Mouse (Mus musculus): ENCODE data around the gene Epm2a. TPM values are rescaled to one million over a fixed set of nuclear protein-coding genes. Genes with fewer than 3 reads are reported as not detected.
"Not testable (repeated sequence)": the region's sequence is repeated elsewhere in the genome, so short reads cannot be mapped to it uniquely, and the experiment has no call there.

The Epm2a gene
- total RNA-seq (2021), result 10 to 100 TPM; 35.1 to 35.8 TPM
- long read RNA-seq, experiment 1, partial matches to known transcripts, result 1 of 4 reads
- long read RNA-seq, experiment 1, other reads (novel, unspliced or antisense), result 3 of 4 reads
- long read RNA-seq, experiment 2, partial matches to known transcripts, result 2 of 5 reads
- long read RNA-seq, experiment 2, other reads (novel, unspliced or antisense), result 3 of 5 reads

DNA sequence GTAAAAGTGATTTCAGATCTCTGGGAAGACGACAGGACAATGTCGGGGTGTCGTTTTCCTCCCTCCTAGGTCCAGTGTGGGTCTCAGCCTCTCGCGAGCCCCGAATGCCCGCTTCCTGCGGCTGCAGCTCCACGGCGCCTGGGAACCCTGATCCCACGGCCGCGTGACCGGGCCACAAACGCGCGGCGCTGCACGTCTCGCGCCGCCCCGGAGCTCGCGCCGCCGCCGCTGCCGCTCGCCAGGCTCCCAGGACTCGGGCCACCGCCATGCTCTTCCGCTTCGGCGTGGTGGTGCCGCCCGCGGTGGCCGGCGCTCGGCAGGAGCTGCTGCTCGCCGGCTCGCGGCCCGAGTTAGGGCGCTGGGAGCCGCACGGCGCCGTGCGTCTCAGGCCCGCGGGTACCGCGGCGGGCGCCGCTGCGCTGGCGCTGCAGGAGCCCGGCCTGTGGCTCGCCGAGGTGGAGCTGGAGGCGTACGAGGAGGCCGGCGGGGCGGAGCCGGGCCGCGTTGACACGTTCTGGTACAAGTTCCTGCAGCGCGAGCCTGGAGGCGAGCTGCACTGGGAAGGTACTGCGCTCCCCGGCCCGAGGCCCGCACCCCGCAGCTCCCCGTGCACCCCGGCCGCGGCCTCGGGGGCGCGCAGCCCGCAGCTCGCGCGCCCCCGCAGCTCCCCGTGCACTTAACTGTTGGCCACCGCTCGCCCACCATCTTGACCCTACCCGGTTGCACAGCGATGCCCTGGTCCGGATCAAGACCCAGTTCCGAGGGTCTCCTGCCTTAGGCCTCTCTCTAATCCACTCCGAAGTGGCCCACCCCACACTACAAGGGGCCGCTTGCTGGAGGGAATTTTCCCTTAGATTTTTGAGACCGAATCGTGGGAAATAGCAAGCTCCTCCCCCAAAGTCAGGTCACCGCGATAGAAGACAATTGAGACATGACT lies at the start of gene Epm2a:
TSS of gene Epm2a (plus strand) at position 200 of the 937 bp plus-strand sequence.
- peak; percentile 66 to 80 for DNase-seq (ENCODE audit: low spot score in 2 of 2)

DNA sequence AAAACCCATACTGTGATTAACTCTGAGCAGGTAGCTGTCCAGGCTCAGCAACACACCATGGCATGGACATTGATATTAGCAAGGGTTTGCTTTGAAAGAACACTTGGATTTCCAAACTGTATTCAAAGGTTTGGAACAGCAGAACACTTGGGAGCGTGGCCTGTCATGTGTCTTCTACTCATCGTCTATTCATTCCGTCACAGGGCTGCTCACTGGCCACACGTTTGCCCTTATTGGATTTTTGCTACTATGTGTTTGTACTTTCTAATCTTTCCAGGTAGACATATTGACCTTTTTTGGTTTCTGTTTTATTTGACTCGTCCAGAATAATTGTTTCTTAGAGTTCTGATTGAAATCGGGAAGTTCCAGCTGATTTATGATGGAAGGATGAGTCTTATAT lies 44.8 kb upstream of the Epm2a start:
- no peak for DNase-seq (ENCODE audit: low spot score in 2 of 2)

GRCm38 (mm10) chr10:11305365-11306053 lies 37.7 kb upstream of the Epm2a start:
- DNase-seq (ENCODE audit: low spot score in 2 of 2), result no peak

DNA sequence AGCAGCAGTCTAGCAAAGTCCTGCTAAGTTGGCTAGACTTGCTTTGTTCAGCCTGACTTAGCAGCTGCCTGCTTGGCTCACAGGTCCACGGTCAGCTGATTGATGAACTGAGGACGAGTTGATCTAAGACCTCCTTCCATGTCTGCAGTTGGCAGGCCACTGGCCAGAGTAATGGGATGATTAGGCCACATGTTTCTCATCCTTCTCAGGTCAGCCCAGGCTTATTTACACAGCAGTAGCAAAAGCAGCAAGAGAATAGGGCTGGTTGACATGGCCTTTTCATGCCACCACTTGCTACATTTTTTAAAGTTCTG lies 37.2 kb upstream of the Epm2a start:
- no peak for DNase-seq (ENCODE audit: low spot score in 2 of 2)

DNA sequence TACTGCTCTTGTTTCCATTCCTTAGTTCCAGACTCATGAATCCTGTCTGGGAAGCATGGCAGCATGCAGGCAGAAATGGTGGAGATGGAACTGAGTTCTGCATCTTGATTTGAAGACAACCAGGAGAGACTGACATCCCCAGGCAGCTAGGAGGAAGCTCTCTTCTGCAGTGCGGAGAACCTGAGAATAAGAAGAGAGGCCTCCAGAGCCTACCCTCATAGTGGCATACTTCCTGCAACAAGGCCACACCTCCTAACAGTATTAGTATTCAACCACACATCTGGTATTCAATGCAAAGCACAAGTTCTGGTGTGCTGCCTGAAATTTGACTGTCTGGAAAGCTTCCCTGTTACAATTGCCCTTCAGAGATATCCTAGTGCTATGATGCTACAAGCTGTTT lies 33.3 kb upstream of the Epm2a start:
- no peak for DNase-seq (ENCODE audit: low spot score in 2 of 2)

- no peak for DNase-seq (ENCODE audit: low spot score in 2 of 2)
Observed at GRCm38 (mm10) chr10:11310481-11310880, 32.7 kb upstream of the Epm2a start.

DNA sequence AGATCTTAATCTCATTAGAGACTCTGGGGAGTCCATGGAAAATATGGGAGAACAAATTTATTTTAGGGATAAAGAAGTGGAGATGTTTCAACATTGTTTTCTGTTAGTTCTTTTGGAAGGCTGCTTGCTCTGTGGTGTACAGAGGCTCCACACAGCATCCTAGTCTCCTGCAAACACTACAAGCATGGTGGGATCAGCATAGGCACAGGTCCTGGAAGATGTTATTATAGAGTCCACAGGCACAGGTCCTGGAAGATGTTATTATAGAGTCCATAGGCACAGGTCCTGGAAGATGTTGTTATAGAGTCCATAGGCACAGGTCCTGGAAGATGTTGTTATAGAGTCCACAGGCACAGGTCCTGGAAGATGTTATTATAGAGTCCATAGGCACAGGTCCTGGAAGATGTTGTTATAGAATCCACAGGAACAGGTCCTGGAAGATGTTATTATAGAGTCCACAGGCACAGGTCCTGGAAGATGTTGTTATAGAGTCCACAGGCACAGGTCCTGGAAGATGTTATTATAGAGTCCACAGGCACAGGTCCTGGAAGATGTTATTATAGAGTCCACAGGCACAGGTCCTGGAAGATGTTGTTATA lies 25.2 kb upstream of the Epm2a start:
- DNase-seq (ENCODE audit: low spot score in 2 of 2), result not testable (repeated sequence)

DNA sequence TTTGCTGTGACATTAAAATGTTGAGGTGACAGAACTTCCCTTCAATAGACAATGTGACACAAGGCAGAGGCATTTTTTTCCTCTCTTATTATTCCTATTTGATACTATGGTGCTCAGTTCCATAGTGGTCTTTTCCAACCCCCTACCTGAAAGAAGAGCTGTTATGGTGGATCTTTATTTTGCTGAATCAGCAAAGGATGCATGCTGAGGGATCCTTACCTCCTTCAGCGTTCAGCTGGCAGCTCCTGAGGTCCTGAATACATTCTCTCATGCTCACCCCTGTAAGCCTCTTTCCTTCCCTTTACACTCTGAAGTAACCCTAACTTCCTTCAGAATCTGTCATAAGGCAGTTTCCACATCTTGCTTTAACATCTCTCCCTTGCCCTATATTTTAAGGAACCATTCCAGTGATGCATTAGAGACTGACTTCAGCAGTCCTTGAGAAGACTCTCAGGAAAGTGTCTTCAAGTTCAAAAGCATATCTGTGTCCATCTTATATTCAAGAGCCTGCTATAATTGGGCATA lies 23.7 kb upstream of the Epm2a start:
- DNase-seq (ENCODE audit: low spot score in 2 of 2), result no peak

- no peak for DNase-seq (ENCODE audit: low spot score in 2 of 2)
Observed at GRCm38 (mm10) chr10:11322316-11322715, 20.9 kb upstream of the Epm2a start.

- DNase-seq (ENCODE audit: low spot score in 2 of 2), result peak; percentile 22 to 27
Observed at GRCm38 (mm10) chr10:11323202-11323898, 19.9 kb upstream of the Epm2a start.

GRCm38 (mm10) chr10:11326526-11326925 lies 16.7 kb upstream of the Epm2a start:
- DNase-seq (ENCODE audit: low spot score in 2 of 2), result no peak

- no peak for DNase-seq (ENCODE audit: low spot score in 2 of 2)
Observed at GRCm38 (mm10) chr10:11344536-11345468, 1.6 kb downstream of the Epm2a start.

GRCm38 (mm10) chr10:11350243-11350974 lies 7.2 kb downstream of the Epm2a start:
- DNase-seq (ENCODE audit: low spot score in 2 of 2), result not testable (repeated sequence)

- DNase-seq (ENCODE audit: low spot score in 2 of 2), result no peak
Observed at GRCm38 (mm10) chr10:11354609-11355008, 11.4 kb downstream of the Epm2a start.

DNA sequence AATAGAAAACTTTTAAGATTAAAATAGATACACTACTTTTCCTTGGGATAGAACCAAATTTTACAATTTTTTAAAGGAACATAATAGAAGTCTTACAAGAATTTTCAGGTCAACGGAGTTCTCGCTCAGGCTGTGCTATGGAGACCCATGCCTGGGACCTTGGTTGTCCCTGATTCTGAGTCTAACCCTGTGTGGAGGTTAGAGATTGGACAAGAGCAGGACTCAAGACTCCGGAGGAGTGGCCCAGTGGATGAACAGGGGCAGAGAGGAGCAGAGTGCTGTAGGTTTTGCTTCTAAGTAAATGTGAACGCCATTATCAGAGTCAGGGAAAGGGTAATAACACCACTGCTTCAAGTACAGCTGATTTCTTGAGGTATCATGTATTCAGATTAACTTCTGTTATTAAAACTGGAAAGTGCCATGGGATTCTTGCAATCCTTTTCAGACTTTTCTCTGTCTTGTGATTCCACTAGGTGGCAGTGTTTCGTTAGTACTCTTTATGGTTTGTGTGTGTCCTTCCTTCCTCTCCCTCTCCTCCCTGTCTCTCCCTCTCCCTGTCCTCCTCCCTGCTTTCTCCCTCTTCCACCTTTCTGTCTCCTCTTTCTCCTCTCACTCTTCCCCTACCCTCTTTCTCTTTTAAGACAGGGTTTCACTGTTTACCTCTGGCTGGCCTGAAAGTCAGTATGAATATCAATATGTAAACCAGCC lies 18.9 kb downstream of the Epm2a start:
- DNase-seq (ENCODE audit: low spot score in 2 of 2), result peak in 1 of 2 experiments; percentile 49

- DNase-seq (ENCODE audit: low spot score in 2 of 2), result no peak
Observed at GRCm38 (mm10) chr10:11362896-11363487, 19.8 kb downstream of the Epm2a start.

DNA sequence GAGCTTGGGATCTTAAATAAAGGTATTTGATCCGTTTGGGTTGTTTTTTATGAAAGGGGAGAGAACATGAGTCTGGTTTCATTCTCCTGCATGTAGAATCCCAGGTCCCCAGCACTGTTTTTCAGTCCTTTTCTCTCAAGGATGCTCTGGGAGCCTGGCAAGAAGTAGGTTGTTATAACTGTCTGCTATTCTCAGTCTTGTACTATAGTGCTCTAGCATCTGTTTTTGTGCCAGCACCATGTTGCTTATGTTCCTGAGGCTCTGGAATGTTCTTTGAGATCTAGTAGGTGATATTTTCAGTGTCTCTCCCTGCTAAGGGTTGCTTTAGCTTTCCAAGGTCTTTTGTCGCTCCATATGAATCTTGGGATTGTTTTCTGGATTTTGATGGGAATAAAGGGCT lies 38.1 kb downstream of the Epm2a start:
- DNase-seq (ENCODE audit: low spot score in 2 of 2), result no peak

DNA sequence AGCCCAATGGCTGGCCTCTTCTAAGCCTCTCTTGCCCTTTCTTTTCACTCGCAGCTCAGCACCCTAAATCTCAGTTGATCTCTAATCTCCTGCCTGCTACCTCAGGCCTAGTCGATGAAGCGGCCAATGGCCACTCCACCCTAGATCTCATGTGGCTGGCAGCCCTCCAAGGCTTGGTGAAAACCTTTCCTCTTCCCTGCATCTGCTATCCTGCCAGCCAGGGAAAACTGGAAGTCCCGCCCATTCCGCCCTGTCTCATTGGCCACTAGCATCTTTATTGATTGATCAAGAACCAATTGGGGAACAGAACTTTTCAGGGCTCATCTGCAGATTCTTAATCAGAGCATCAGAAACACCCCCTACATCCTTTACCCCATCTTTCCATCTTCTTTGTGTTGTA lies 67.7 kb downstream of the Epm2a start:
- no peak for DNase-seq (ENCODE audit: low spot score in 2 of 2)

Measured in left cerebral cortex, adult 18-20 months (tissue).